Mouse (Mus musculus): Measurements from ENCODE around the gene Cd69.
A peak's percentile ranks its signal among the peaks of the same experiment; 100 is the strongest.

Gene Cd69

DNA sequence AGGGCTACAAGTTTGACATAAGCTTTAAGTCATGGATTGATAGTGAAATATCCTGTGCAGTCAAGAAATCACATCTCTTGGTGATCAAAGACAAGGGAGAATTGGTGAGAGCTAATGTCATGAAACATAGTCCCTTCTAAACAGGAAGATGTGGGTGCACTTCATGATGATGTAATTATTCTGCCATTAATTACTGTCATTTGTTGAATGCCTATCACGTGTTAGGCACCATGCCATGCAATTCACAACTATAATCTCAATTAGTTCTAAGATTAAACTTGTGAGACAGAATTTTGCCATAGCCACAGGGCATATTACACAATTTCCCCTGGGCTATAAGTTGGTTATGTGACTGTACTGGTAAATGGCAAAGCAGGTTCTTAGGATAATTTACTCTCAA, 28.2 kb downstream of the Cd69 start:
- no peak for DNase-seq (ENCODE audit: low spot score)

DNA sequence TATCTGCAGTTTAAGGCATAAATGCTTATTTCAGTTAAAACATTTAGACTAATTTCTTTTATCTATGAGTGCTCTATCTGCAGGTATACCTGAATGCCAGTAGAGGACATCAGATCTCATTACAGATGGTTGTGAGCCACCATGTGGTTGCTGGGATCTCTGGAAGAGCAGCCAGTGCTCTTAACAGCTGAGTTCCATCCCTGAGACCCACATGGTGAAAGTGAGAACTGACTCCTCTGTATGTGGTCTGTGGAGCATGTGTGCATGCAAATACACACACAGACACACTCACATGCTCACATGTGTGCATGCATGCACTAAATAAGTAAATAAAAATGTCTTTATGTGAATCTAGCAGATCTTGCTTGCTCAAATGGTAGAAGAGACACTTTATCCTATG, 29.4 kb downstream of the Cd69 start:
- DNase-seq (ENCODE audit: low spot score), result no peak

GRCm38 (mm10) chr6:129241907-129242306, 33.3 kb downstream of the Cd69 start:
- DNase-seq (ENCODE audit: low spot score), result no peak

GRCm38 (mm10) chr6:129241471-129241870, 33.8 kb downstream of the Cd69 start:
- DNase-seq (ENCODE audit: low spot score), result no peak

DNA sequence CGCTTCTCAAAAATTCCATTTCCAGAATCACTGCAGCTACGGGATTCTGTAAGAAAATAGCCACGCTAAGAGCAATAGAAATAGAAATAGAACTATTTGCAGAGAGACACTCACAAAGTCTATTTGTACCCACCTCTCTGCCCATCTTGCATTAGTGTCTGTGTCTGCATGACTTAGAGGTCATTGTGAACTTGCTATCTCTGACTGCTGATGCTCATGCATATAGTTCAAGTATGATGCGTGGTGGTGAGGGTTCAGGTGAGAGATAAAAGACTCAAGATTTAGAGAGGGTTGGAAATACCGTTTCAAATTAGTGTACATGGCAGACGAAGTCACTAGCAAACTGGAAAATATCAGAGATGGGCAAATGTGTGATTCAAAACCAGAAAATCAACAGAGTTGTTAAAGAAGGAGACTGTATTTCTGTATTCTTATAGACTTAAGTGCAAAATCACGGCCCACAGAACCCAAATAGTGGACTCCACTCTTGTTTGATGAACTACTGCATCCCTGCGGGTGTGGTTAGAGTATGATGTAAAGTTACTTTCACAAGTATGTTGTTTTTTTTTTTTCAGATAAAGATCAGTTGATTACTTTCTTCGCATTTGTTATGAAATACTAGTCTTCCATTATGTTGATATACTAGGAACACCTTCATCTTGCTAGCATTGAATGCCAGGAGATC, 35.5 kb downstream of the Cd69 start:
- no peak for DNase-seq (ENCODE audit: low spot score)

DNA sequence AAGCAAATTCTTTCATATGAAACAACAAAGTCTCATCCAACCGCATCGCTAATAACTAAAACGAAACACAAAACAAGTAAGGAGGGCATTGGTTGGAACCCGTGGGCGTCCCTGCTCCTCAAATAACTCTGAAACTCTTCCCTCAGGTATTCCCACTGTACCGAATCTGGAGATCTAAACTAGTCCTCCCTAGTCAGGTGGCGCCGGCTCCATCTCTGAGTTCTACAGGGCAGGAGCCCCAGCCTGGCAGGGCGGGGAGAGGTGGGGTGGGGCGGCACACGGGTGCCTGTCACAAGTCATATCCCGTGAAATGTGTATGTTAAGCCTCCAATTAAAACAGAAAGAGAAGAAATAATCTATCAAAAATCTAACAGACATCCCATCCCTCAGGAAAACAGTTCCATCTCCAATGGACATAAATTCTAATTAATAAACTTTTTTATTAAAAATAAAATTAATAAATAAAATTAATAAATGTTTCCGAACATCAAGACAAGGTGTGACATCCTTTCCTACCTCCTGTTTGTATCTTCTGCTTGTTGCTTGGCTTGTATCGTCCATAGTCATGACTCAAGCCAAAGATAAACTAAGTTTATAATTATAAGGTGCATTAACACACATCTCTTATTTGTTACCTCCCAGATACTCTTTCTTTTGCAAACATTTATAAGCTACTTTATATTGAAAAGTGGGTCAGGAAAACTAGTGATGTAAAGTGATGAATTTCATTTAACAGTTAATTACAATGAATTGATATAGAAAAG, 36.8 kb downstream of the Cd69 start:
- DNase-seq (ENCODE audit: low spot score), result peak; percentile 63

GRCm38 (mm10) chr6:129237350-129238274, 37.6 kb downstream of the Cd69 start:
- peak; percentile 89 for DNase-seq (ENCODE audit: low spot score)

- no peak for DNase-seq (ENCODE audit: low spot score)
Measured at GRCm38 (mm10) chr6:129236652-129237342, 38.4 kb downstream of the Cd69 start.

- peak; percentile 18 for DNase-seq (ENCODE audit: low spot score)
Measured at GRCm38 (mm10) chr6:129235855-129236461, 39.3 kb downstream of the Cd69 start.

GRCm38 (mm10) chr6:129234456-129235360, 40.5 kb downstream of the Cd69 start:
- no peak for DNase-seq (ENCODE audit: low spot score)

- DNase-seq (ENCODE audit: low spot score), result no peak
Measured at GRCm38 (mm10) chr6:129233955-129234369, 41.3 kb downstream of the Cd69 start.

DNA sequence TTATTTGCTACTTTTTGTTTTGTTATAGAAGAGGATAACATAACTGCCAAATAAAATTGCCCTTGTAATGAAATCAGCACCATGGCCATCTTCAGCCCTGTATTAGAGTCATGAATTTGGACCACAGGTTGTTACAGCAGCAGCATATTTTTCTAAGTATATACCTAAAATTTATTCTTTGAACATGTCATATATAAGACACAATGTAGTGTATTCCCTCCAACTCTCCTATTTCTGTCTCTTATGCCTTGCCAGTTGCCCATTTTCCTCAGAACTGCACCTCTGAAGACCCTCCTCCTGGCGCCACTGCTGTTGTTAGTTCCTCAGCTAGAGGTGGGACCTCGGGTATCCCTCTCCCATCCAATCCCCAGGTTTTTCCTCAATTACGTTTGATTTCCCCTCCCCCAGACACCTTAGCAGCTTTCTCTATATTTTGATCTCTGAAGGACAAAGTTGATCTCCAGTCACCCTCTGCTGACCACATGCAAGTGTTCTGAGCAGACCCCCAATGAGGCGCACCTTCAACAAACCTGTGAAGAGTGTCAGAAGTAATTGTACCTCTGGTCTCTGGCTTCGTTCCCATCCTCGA, 41.8 kb downstream of the Cd69 start:
- no peak for DNase-seq (ENCODE audit: low spot score)

GRCm38 (mm10) chr6:129232842-129233205, 42.4 kb downstream of the Cd69 start:
- peak; percentile 22 for DNase-seq (ENCODE audit: low spot score)

GRCm38 (mm10) chr6:129232005-129232841, 43.0 kb downstream of the Cd69 start:
- no peak for DNase-seq (ENCODE audit: low spot score)

DNA sequence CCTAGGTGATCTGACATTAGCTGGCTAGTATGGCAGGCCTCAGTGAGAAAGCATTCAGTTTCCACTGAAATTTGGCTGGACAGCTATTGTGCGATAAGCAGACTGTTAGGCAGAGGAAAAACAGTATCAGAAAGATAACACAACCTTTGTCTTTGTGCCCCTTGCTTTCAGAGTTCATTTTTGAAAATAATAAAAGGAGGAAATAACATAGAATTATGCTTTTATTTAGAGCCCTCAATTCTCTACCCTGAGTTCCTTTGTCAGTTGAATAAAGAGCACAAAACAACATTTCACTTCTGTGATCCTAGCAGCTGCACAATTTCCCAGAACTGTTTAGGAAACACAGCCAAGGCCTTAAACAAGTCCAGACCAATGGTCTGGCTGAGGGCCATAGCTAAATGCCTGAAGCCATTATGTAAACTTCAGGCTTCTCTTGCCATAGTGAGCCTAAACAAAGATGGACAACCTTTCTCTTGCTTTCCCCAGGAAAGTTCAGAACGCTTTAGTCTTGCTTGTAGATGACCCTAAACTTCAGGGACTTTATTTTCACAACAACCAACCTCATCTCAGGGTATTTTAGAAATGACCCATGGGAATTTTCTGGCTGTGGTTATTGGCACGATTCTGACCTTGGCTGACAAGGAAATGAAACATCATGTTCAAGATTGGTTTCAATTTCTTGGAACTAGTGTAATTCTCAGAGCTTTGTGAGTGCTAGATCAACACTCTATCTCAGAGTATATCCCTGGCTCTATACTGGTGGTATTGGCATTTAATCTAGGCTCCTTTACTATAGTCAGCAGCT, 45.3 kb downstream of the Cd69 start:
- DNase-seq (ENCODE audit: low spot score), result peak; percentile 78

GRCm38 (mm10) chr6:129228935-129229773, 46.1 kb downstream of the Cd69 start:
- DNase-seq (ENCODE audit: low spot score), result no peak

GRCm38 (mm10) chr6:129225078-129225477, 50.2 kb downstream of the Cd69 start:
- DNase-seq (ENCODE audit: low spot score), result no peak

All from urinary bladder, postnatal 14 days (tissue).